Mouse (Mus musculus): ENCODE measurements around the gene Tnni3.
"Not testable (repeated sequence)": the region's sequence is repeated elsewhere in the genome, so short reads cannot be mapped to it uniquely, and the experiment has no call there.

Tnni3 gene

GRCm38 (mm10) chr7:4524212-4524922, at the start of gene Tnni3:
TSS of gene Tnni3 (minus strand) at chr7:4524229.
- peak; percentile 39 for DNase-seq (ENCODE audit: low spot score)

- not testable (repeated sequence) for DNase-seq (ENCODE audit: low spot score)
These were observed 48.3 kb upstream of the Tnni3 start for GRCm38 (mm10) chr7:4572361-4572760.

DNA sequence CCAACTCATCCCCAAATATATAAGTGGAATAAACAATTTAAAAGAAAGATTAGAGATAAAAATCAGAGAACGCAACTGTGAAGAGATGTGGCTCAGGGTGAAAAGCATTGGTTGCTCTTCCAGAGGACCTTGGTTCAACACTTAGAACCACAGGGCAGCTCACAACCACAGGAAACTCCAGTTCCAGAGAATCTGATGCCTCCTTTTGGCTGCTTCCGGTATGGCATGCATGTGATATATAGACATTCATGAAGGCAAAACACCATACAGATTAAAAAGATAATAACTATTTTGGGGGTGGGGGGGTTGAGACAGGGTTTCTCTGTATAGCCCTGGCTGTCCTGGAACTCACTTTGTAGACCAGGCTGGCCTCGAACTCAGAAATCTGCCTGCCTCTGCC, 38.6 kb upstream of the Tnni3 start:
- DNase-seq (ENCODE audit: low spot score): no peak

DNA sequence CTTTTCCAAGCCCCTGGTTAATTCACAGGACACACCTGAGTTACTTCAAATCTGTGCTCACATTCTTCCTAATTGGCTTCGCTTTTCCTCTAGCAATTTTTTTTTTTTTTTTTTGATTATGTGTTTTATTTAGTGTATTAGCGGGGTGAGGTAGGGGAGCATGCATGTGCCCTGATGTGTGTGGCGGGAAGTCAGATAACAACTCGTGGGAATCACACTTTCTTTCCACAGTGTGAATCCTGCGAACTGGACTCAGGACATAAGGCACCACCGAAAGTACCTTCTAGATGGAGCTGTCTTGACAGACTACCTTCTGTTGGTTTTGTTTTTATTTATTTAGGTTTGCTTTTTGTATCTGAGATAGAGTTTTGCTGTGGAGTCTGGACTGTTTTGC, 33.1 kb upstream of the Tnni3 start:
- DNase-seq (ENCODE audit: low spot score): no peak

DNA sequence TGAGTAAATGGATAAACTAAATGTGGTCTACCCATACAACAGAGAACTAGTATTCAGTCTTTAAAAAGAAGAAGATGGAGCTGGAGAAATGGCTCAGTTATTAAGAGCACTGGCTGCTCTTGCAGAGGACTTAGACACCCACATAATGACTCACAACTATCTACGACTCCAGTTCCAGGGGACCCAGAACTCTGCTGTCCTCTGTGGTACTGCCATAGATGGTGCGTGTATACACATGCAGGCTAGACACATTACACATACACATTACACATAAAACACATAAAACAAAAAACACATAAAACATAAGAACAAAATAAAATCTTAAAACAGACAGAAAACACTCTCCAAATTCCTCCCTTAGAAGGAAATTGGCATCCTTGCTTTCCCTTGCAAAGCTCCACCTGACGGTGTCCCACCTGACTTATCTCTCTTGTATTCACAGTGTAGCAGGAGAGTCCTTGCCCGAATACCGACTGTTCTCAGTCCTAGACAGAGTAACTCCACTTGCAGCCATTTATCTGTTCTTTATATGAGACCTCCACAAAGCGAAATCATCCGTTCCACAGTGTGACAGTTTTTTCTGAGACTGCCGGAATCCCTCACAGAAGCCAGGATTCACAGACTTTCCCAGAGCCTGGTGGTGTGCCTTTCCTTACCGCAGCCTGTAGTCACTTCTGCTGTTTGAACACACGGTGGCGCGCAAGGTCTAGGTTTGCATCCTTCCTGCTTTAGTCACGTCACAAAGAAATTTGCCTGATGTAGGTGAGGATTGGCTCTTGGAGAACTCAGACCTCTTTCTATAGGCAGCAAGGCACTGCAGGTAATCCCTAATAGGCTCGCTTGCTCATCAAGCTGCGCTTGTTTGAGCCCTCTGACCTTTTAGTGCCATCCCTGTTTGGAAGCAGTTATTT, 32.5 kb upstream of the Tnni3 start:
- DNase-seq (ENCODE audit: low spot score): peak; percentile 76

DNA sequence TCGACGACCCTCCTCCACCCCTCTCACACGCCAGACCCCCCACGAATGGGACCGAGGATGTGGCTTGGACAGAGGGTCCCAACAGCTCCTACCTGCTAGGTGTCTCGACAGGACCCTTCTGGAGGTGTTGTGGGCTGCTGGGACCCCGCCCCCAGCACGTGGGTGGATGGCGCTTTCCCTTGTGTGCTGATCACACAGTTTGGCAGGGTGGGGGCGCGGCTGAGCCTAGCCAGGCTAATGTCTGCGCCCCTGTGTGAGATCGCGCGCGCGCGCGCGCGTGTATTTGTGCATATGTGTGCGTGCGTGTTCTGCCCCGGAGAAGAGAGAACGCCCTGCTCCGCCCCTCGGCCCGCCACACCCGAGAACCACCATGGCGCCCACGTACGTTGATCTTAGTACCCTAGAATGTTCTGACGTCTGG, 23.2 kb upstream of the Tnni3 start, which contains the start of gene Syt5:
Gene Syt5, minus strand, starts transcription at position 321 of the 421 bp plus-strand sequence.
- no peak for DNase-seq (ENCODE audit: low spot score)

- no peak for DNase-seq (ENCODE audit: low spot score)
These were observed 22.6 kb upstream of the Tnni3 start for GRCm38 (mm10) chr7:4546591-4547131.

DNA sequence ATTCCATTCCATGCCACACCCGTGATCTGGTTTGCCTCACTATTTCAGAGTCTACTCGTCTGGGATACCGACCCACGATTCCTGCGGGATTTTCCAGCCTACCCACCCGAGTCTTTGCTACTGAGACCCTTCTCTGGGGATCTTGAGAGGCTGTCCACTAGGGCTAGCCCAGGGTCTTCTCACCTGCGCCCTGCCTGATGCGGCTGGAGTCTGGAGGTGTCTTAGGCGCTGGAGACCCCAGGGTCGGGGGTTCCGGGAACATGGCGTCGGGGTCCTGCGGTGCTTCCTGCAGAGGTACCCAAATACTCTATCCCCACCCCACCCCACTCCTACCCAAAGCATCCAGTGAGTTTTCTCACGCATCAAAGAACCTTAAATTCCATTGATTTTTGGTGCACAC, 22.0 kb upstream of the Tnni3 start:
- no peak for DNase-seq (ENCODE audit: low spot score)

DNA sequence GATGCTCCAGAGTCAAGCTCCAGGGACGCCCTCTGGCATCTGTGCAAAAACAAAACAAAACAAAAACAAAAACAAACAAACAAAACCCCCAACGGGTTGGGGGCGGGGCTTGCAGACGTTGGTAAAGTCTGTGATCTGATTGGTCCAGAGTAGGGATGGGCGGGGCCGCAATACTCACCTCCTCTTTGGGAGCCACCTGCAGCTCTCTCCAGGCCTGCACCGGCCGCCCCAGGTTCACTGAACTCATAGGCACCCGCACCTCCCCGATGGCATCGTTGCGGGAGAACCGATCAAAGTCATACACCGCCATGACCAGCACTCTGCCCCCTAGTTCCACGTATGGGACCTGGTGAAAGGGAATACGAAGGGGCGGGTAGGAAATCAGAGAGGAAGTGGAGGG, 18.0 kb upstream of the Tnni3 start:
- no peak for DNase-seq (ENCODE audit: low spot score)

DNA sequence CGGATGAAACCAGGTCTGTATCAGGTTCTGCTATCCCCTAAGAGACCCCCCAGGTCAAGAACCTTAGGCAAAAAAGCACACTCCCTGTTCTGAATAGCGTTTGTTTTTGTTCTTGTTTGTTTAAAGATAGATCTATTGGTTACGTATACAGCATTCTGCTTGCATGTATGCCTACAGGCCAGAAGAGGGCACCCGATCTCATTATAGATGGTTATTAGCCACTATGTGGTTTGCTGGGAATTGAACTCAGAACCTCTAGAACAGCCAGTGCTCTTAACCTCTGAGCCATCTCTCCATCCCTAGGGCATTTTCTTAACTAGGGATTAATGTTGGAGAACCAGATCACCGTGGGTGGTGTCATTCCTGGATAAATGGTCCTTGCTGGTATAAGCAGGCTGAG, 17.3 kb upstream of the Tnni3 start:
- DNase-seq (ENCODE audit: low spot score): no peak

GRCm38 (mm10) chr7:4539019-4539418, 15.0 kb upstream of the Tnni3 start:
- no peak for DNase-seq (ENCODE audit: low spot score)

- no peak for DNase-seq (ENCODE audit: low spot score)
These were observed 13.2 kb upstream of the Tnni3 start for GRCm38 (mm10) chr7:4537181-4537580.

GRCm38 (mm10) chr7:4536369-4536768, 12.3 kb upstream of the Tnni3 start:
- no peak for DNase-seq (ENCODE audit: low spot score)

DNA sequence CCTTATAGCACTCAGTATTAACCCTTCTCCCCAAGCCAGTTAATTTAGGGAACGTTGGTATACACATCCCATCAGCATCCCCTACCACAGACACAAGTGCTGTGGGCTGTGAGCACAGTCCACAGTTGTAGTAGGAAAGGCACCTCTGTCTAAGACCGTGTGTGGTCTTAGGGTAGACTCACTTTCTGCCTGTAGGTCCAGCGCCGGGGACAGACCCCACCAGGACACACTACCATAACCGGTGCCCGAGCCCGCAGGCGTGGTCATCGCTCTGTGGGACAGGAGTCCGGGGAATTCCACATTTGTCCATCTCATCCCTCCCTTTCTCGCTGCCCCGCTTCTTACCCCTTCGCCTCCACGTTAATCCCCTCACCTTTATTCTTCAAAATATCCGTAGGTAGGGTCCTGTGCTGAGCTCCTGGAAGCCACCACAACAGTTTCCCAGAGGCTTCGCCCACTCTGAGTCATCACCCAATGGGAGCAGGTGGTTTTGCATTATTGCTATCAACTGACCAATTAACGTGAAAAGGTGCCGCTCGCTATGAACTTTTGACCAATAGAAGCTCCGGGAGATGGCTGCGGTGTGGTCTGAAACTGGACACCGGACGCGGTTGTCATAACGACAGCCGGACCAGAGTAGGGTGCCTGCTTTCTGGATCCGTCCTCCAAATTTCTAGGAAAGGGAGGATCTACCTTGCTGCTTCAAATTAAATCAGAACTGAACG, 8.1 kb upstream of the Tnni3 start, which contains the start of gene Dnaaf3:
Gene Dnaaf3, minus strand, starts transcription at position 449 of the 725 bp plus-strand sequence.
- DNase-seq (ENCODE audit: low spot score): peak; percentile 77

DNA sequence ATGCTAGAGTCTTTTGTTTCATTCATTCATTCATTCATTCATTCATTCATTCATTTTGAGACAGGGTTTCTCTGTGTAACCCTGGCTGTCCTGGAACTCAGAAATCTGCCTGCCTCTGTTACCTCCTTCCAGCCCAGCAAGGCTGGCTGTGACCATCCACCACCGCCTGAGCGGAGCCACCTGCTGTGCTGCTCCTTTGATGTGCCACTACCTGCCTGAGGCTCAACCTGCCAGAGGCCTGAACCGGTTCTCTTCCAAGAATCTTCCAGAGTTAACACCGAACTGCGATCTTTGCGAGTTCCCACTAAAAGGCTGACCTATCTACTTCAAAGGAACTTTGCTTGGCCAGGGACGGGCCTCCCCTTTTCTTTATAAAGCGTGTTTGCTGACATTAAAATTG, 6.1 kb upstream of the Tnni3 start:
- DNase-seq (ENCODE audit: low spot score): not testable (repeated sequence)

- DNase-seq (ENCODE audit: low spot score): no peak
These were observed 3.3 kb upstream of the Tnni3 start for GRCm38 (mm10) chr7:4527302-4527689.

GRCm38 (mm10) chr7:4526341-4527301, 2.6 kb upstream of the Tnni3 start:
- peak; percentile 79 for DNase-seq (ENCODE audit: low spot score)

DNA sequence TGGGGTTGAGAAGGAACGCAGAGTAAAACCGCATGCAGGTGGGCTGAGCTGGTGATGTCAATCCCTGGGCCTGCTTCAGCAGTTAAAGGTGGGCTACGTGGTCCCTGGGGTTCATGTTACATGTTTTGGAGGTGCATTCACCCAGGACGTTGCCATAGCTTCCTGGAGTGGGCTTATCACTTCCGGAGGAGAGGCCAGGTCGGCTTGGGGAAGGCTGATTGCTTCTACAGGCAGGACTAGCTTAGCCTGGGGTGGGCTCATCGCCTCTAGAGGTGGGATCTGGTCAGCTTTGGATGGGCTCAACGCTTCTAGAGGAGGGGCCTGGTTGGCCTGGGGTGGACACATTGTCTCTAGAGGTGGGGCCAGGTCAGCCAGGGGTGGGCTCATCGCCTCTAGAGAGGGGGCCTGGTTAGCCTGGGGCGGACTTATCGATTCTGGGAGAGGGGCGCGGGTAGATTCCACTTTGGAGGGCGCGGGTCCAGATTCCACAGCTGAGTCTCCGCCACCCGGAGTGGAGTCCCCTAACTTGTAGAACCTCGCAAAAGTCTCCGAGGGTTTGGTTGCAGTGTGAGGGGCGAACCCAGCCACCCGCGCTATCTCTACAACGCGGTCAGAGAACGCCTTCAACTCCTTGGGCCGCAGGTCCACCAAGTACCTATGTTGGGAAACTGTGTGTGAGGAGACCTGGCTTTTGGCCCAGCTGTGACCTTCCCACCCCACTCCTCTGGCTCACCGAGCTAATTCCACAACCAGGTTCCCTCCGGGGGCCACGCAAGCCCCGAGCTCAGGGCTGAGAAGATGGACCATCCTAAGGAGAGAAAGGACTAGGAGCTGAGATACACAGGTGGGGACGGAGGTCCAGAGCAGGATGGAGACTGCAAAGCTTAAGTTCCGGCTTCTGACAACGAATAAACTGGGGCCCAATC, 561 bp downstream of the Tnni3 start:
- no peak for DNase-seq (ENCODE audit: low spot score)

DNA sequence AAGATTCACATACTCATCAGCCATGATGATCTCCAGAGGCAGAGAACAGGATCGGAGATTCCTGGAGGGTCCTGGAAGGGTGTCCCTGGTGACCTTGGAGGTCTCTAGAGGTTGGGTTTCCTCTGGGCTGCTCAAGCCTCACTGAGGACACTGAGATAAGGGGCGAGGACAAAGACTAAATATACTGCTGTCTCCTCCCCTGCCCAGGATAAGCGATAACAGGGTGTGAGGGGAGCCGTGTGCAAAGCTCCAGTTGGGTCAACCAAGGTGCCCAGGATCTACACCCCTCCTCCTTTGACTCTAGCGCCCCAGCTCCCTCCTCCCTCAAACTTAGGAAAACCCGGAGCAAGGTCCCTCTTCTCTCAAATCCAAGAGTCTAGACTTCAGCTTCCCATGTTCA, 1.7 kb downstream of the Tnni3 start:
- no peak for DNase-seq (ENCODE audit: low spot score)
